Mouse (Mus musculus) MEL (cell line): ENCODE measurements around the gene Ghr. TPM values are rescaled to one million over a fixed set of nuclear protein-coding genes. Genes with fewer than 3 reads are reported as not detected.

Experiments
- DNase-seq: peaks from one replicate; pipeline ENCODE4 v3.0.0; 2011; ENCODE audit warnings: low read depth, low spot score
- H3K27ac ChIP-seq: 2 replicates; pipeline ENCODE4 v1.5.1; 2012; ENCODE audit warnings: low read depth, mild to moderate bottlenecking, control low read depth, low read length, moderate library complexity; ENCODE audit not compliant: control insufficient read depth
- H3K27me3 ChIP-seq, 2 experiments: fragments of 150-350 bp in 1 of 2; sonication (generic) in 1 of 2; 2 replicates each; pipeline ENCODE4 v1.6.1; 2012; ENCODE audit warnings: low read length in 2 of 2, mild to moderate bottlenecking in 2 of 2, improper control_type of control experiment in 1 of 2, moderate library complexity in 1 of 2; ENCODE audit not compliant: insufficient read depth in 2 of 2, control insufficient read depth in 1 of 2
- H3K36me3 ChIP-seq, 2 experiments: 2 replicates each; pipeline ENCODE4 v1.6.1; 2012 to 2014; ENCODE audit warnings: low read length in 2 of 2, improper control_type of control experiment in 1 of 2, inconsistent platforms in 1 of 2, mild to moderate bottlenecking in 1 of 2; ENCODE audit not compliant: insufficient read depth in 2 of 2, control insufficient read depth in 1 of 2
- H3K4me1 ChIP-seq, 2 experiments: fragments of 150-350 bp in 1 of 2; sonication (generic) in 1 of 2; 2 replicates each; pipeline ENCODE4 v1.6.1; 2012; ENCODE audit warnings: low read length in 2 of 2, improper control_type of control experiment in 1 of 2, mild to moderate bottlenecking in 1 of 2; ENCODE audit not compliant: insufficient read depth in 2 of 2, control insufficient read depth in 1 of 2
- H3K4me3 ChIP-seq, 2 experiments: fragments of 150-350 bp in 1 of 2; sonication (generic) in 1 of 2; 2 replicates each; pipeline ENCODE4 v1.5.1; 2012; ENCODE audit warnings: low read depth in 2 of 2, low read length in 2 of 2, mild to moderate bottlenecking in 2 of 2, moderate library complexity in 2 of 2, control low read depth in 1 of 2, improper control_type of control experiment in 1 of 2; ENCODE audit not compliant: control insufficient read depth in 1 of 2, insufficient read depth in 1 of 2
- H3K79me2 ChIP-seq: 2 replicates; pipeline ENCODE4 v1.6.1; 2012; ENCODE audit warnings: mild to moderate bottlenecking, low read length, moderate library complexity; ENCODE audit not compliant: control insufficient read depth, poor library complexity, insufficient read depth
- H3K9ac ChIP-seq: 2 replicates; pipeline ENCODE4 v1.6.1; 2012; ENCODE audit warnings: low read depth, mild to moderate bottlenecking, control low read depth, low read length, moderate library complexity; ENCODE audit not compliant: control insufficient read depth, poor library complexity, severe bottlenecking
- H3K9me3 ChIP-seq: fragments of 150-350 bp; sonication (generic); replicated peaks from 2 replicates; pipeline ENCODE4 v1.6.1; 2012; ENCODE audit warnings: mild to moderate bottlenecking, low read length, improper control_type of control experiment, moderate library complexity; ENCODE audit not compliant: insufficient read depth
- BHLHE40 ChIP-seq: IDR thresholded peaks from 2 replicates; pipeline ENCODE4 v1.6.1; 2012; ENCODE audit warnings: low read depth, mild to moderate bottlenecking, inconsistent platforms, low read length, improper control_type of control experiment, borderline replicate concordance
- CHD1 ChIP-seq: IDR thresholded peaks from 2 replicates; pipeline ENCODE4 v1.6.1; 2012; ENCODE audit warnings: low read depth, mild to moderate bottlenecking, inconsistent platforms, low read length, improper control_type of control experiment
- CTCF ChIP-seq, 3 experiments: IDR thresholded peaks in 2 of 3; conservative IDR thresholded peaks in 1 of 3; 2 replicates each; pipeline ENCODE4 v1.5.1; 2011 to 2012; ENCODE audit warnings: low read length in 3 of 3, low read depth in 2 of 3, mild to moderate bottlenecking in 2 of 3, improper control_type of control experiment in 1 of 3, inconsistent platforms in 1 of 3, mixed read lengths in 1 of 3, moderate library complexity in 1 of 3; ENCODE audit not compliant: control insufficient read depth in 1 of 3, insufficient read depth in 1 of 3, poor library complexity in 1 of 3, severe bottlenecking in 1 of 3
- E2F4 ChIP-seq: IDR thresholded peaks from 2 replicates; pipeline ENCODE4 v1.6.1; 2011; ENCODE audit warnings: low read depth, low read length, improper control_type of control experiment, borderline replicate concordance
- ELF1 ChIP-seq: IDR thresholded peaks from 2 replicates; pipeline ENCODE4 v1.6.1; 2014; ENCODE audit warnings: low read depth, mild to moderate bottlenecking, inconsistent platforms, low read length, improper control_type of control experiment, moderate library complexity
- EP300 ChIP-seq, 2 experiments: IDR thresholded peaks; 2 replicates each; pipeline ENCODE4 v1.6.1; 2011; ENCODE audit warnings: improper control_type of control experiment in 2 of 2, low read length in 2 of 2, low read depth in 1 of 2, mild to moderate bottlenecking in 1 of 2
- GABPA ChIP-seq: IDR thresholded peaks from 2 replicates; pipeline ENCODE4 v1.6.1; 2012; ENCODE audit warnings: low read depth, mild to moderate bottlenecking, inconsistent platforms, low read length, improper control_type of control experiment, moderate library complexity
- GATA1 ChIP-seq: IDR thresholded peaks from 2 replicates; pipeline ENCODE4 v1.6.1; 2011; ENCODE audit warnings: low read depth, low read length, improper control_type of control experiment
- HCFC1 ChIP-seq: IDR thresholded peaks from 2 replicates; pipeline ENCODE4 v1.6.1; 2012; ENCODE audit warnings: low read depth, mild to moderate bottlenecking, inconsistent platforms, low read length, improper control_type of control experiment, moderate library complexity
- MAFK ChIP-seq: IDR thresholded peaks from 2 replicates; pipeline ENCODE4 v1.6.1; 2011; ENCODE audit warnings: low read depth, mild to moderate bottlenecking, low read length, improper control_type of control experiment, borderline replicate concordance
- MAX ChIP-seq: IDR thresholded peaks from 2 replicates; pipeline ENCODE4 v1.6.1; 2011; ENCODE audit warnings: low read length, improper control_type of control experiment
- MAZ ChIP-seq: IDR thresholded peaks from 2 replicates; pipeline ENCODE4 v1.6.1; 2012; ENCODE audit warnings: low read depth, mild to moderate bottlenecking, inconsistent platforms, low read length, improper control_type of control experiment
- NELFE ChIP-seq: IDR thresholded peaks from 2 replicates; pipeline ENCODE4 v1.6.1; 2011; ENCODE audit warnings: low read depth, low read length, improper control_type of control experiment
- POLR2A ChIP-seq, 2 experiments: IDR thresholded peaks; 2 replicates each; pipeline ENCODE4 v1.6.1; 2011 to 2012; ENCODE audit warnings: low read length in 2 of 2, mild to moderate bottlenecking in 2 of 2, control low read depth in 1 of 2, improper control_type of control experiment in 1 of 2, low read depth in 1 of 2, moderate library complexity in 1 of 2; ENCODE audit not compliant: control insufficient read depth in 1 of 2, insufficient read depth in 1 of 2, poor library complexity in 1 of 2
- POLR2AphosphoS2 ChIP-seq: IDR thresholded peaks from 2 replicates; pipeline ENCODE4 v1.6.1; 2011; ENCODE audit warnings: low read length, improper control_type of control experiment
- SIN3A ChIP-seq: IDR thresholded peaks from 2 replicates; pipeline ENCODE4 v1.6.1; 2012; ENCODE audit warnings: low read length, improper control_type of control experiment, inconsistent platforms
- SMC3 ChIP-seq: IDR thresholded peaks from 2 replicates; pipeline ENCODE4 v1.6.1; 2011; ENCODE audit warnings: low read depth, low read length, improper control_type of control experiment
- TCF12 ChIP-seq: IDR thresholded peaks from 2 replicates; pipeline ENCODE4 v1.6.1; 2014; ENCODE audit warnings: low read depth, mild to moderate bottlenecking, inconsistent platforms, low read length, improper control_type of control experiment, moderate library complexity
- USF2 ChIP-seq, 2 experiments: IDR thresholded peaks; 2 replicates each; pipeline ENCODE4 v1.6.1; 2011 to 2012; ENCODE audit warnings: improper control_type of control experiment in 2 of 2, low read length in 2 of 2, borderline replicate concordance in 1 of 2, inconsistent platforms in 1 of 2, low read depth in 1 of 2, mild to moderate bottlenecking in 1 of 2; ENCODE audit not compliant: insufficient read depth in 1 of 2
- ZKSCAN1 ChIP-seq: IDR thresholded peaks from 2 replicates; pipeline ENCODE4 v1.6.1; 2012; ENCODE audit warnings: low read depth, mild to moderate bottlenecking, inconsistent platforms, low read length, improper control_type of control experiment, moderate library complexity
- polyA plus RNA-seq, 2 experiments: library from polyadenylated mRNA; stranded (reverse) in 1 of 2; unstranded in 1 of 2; fragments of >175 nt in 1 of 2; fragments of >200 nt in 1 of 2; gene quantifications; 2 replicates each; pipeline versions ENCODE4 v1.2.1 to v1.2.4; 2012; ENCODE audit warnings: low replicate concordance in 2 of 2, low read depth in 1 of 2; ENCODE audit not compliant: insufficient read length in 2 of 2, insufficient read depth in 1 of 2, missing spikeins in 1 of 2
- total RNA-seq: library from RNA; depleted of rRNA; stranded (reverse); fragments of 300-350 nt; gene quantifications from 2 replicates; pipeline ENCODE4 v1.2.3, GENCODE M21; 2012

Gene Ghr
- total and polyA plus RNA-seq, 3 experiments = 0.07 TPM; not detected in 2

DNA sequence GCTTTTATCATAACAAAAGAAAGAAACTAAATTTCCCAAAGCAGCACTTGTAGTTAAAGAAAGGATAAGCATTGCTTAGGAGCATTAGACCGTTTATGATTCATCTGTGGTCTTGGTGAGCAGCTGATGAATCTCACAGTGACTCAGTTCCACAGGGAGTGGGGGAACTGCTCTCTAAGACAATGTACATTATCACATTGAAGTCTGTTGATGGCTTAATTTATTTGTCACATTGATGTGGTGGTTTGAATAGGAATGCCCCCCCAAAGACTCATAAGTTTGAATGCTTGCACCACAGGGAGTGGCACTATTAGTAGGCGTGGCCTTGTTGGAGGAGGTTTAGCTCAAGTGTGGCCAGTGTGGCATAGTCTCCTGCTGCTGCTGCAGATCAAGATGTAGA is 4.6 kb upstream of the Ghr start:
- DNase-seq = no peak
- Histone ChIP-seq H3K4me1 (no peaks in the 10 kb centered on the region), H3K27ac (no peak overlapping the region), H3K79me2 (no peaks in the 10 kb centered on the region), H3K9me3 (no peaks in the 10 kb centered on the region), H3K4me3 (no peak overlapping the region), H3K9ac (no peak overlapping the region), H3K27me3 (no peaks in the 10 kb centered on the region), H3K36me3 (no peaks in the 10 kb centered on the region)
- TF ChIP-seq MAZ = no peak
- no peak for TF ChIP-seq POLR2AphosphoS2

DNA sequence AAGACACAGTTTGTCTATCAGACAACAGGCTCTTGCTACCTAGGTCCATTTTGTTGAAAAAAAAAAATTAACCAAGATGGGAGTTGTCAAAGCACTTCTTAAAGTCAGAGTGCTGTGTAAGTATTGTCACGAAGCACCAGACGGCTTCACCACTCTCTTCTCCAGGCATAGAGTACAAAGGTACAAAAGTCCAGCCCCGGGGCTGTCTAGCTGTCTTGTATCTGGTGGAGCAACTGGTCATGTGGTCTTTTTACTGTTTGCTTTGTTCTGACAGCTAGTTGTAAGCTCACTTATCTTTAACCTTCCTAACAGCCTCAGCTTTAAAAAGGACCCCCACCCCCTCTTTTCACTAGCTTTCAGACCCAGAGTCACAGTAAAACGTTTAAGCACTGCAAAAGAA is 1.1 kb upstream of the Ghr start:
- no peaks in the 10 kb centered on the region for H3K9me3 ChIP-seq
- no peak overlapping the region for H3K9ac ChIP-seq
- H3K27me3 ChIP-seq = no peaks in the 10 kb centered on the region
- no peaks in the 10 kb centered on the region for H3K36me3 ChIP-seq
- H3K4me3 ChIP-seq = no peak overlapping the region
- no peak for TF ChIP-seq ZKSCAN1
- TF ChIP-seq EP300 (IDR thresholded peaks at IDR 0.05; ENCODE audit: low read depth in 1 of 2, low read length in 2 of 2) = no peak
- no peak for TF ChIP-seq GABPA
- no peak for TF ChIP-seq POLR2AphosphoS2
- no peak for TF ChIP-seq MAX
- TF ChIP-seq GATA1 = no peak
- no peak for TF ChIP-seq ELF1
- TF ChIP-seq MAZ = no peak
- TF ChIP-seq POLR2A (IDR thresholded peaks at IDR 0.05; ENCODE audit: control insufficient read depth in 1 of 2, insufficient read depth in 1 of 2, low read depth in 1 of 2, low read length in 2 of 2, poor library complexity in 1 of 2) = no peak
- no peak for TF ChIP-seq HCFC1
- no peak for TF ChIP-seq CHD1
- no peak for TF ChIP-seq BHLHE40
- no peak for TF ChIP-seq TCF12
- H3K4me1 ChIP-seq = no peaks in the 10 kb centered on the region
- H3K79me2 ChIP-seq = no peaks in the 10 kb centered on the region
- H3K27ac ChIP-seq = no peak overlapping the region
- no peak for DNase-seq

DNA sequence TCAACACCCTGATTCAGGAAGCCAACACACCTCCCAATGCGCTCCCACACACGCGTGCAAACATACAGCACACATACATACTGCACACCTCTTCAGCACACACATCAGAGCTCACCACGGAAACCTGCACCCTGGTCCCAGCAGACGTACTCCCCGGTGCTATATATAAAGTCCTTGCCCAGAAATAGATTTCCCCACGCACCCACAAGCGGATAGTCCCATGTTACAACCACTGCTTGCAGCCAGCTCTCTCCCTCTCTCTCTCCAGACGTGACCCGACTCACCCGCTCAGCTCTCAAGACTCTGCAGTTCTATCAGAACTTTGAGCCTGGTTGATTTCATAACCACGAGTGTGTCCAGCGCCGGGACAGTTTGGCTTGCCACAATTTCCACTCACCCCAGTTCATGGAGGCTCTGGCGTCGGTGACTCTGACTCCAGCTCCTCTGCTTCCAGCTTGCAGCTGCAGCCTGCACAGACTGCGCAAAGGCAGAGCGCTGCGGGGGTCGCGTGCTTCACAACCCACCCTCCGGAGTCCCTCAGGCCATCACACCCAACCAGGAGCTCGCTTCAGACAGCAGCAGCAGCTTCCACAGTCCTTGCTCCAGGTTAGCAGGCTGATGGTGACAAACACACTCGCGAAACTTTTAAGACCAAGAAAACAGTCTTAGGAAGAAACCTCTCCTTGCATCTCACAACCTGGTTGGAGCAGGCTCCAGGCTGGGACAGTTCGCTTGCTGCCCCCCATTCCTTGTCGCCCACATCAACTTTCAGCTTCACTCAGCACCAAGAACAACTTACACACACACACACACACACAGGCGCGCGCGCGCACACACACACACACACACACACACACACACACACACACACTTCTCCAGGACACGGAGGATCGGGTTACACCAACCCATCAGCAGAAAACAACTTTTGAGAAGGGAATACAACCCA is 1.2 kb downstream of the Ghr start:
- TF ChIP-seq NELFE (no peak), SMC3 (no peak), CHD1 (no peak), POLR2A (IDR thresholded peaks at IDR 0.05; ENCODE audit: control insufficient read depth in 1 of 2, insufficient read depth in 1 of 2, low read depth in 1 of 2, low read length in 2 of 2, poor library complexity in 1 of 2) (no peak), SIN3A (no peak), POLR2AphosphoS2 (no peak), EP300 (IDR thresholded peaks at IDR 0.05; ENCODE audit: low read depth in 1 of 2, low read length in 2 of 2) (no peak), CTCF (IDR thresholded peaks at IDR 0.05 in 2 of 3, conservative IDR thresholded peaks at IDR 0.05 in 1 of 3; ENCODE audit: control insufficient read depth in 1 of 3, insufficient read depth in 1 of 3, low read depth in 2 of 3, low read length in 3 of 3, poor library complexity in 1 of 3, severe bottlenecking in 1 of 3) (no peak), E2F4 (no peak), USF2 (IDR thresholded peaks at IDR 0.05; ENCODE audit: borderline replicate concordance in 1 of 2, insufficient read depth in 1 of 2, low read depth in 1 of 2, low read length in 2 of 2) (no peak), MAFK (no peak)
- TF ChIP-seq, all 39 proteins: peak for 0
- no peak overlapping the region for H3K9ac ChIP-seq
- H3K79me2 ChIP-seq = no peaks in the 10 kb centered on the region
- H3K4me3 ChIP-seq = no peak overlapping the region
- no peak overlapping the region for H3K27ac ChIP-seq
- no peaks in the 10 kb centered on the region for H3K36me3 ChIP-seq
- H3K4me1 ChIP-seq = no peaks in the 10 kb centered on the region
- no peak for DNase-seq
- H3K9me3 ChIP-seq = no peaks in the 10 kb centered on the region
- no peaks in the 10 kb centered on the region for H3K27me3 ChIP-seq
